Mouse (Mus musculus) intestine, embryonic 14.5 days (tissue): ENCODE results near the gene Ly6g6d. TPM values are rescaled to one million over a fixed set of nuclear protein-coding genes. Genes with fewer than 3 reads are reported as not detected.

Experiments used
- ATAC-seq: fragments of 200-750 bp; cut with Nextera tagmentation; replicated peaks from 2 replicates; pipeline ENCODE4 v1.8.0; 2017; ENCODE audit warnings: low read depth, moderate number of reproducible peaks, moderate TSS enrichment, moderate library complexity; ENCODE audit not compliant: low FRiP score, low TSS enrichment
- DNase-seq: peaks from one replicate; pipeline ENCODE4 v3.0.0-alpha.2; 2018; ENCODE audit warnings: low spot score
- H3K27ac ChIP-seq: fragments of 300-500 bp; sonication (generic); 2 replicates; pipeline ENCODE4 v1.5.1; 2014; ENCODE audit warnings: low read depth, mild to moderate bottlenecking, control low read depth
- H3K27me3 ChIP-seq: fragments of 300-500 bp; sonication (generic); replicated peaks from 2 replicates; pipeline ENCODE4 v1.6.1; 2014; ENCODE audit warnings: low read length, control low read depth; ENCODE audit not compliant: control insufficient read depth, insufficient read depth
- H3K36me3 ChIP-seq: fragments of 300-500 bp; sonication (generic); 2 replicates; pipeline ENCODE4 v1.6.1; 2014; ENCODE audit warnings: low read length, control low read depth; ENCODE audit not compliant: control insufficient read depth, insufficient read depth
- H3K4me1 ChIP-seq: fragments of 300-500 bp; sonication (generic); replicated peaks from 2 replicates; pipeline ENCODE4 v1.6.1; 2014; ENCODE audit warnings: low read length, control low read depth, mixed read lengths; ENCODE audit not compliant: control insufficient read depth, insufficient read depth
- H3K4me2 ChIP-seq: fragments of 300-500 bp; sonication (generic); 2 replicates; pipeline ENCODE4 v1.6.1; 2014; ENCODE audit warnings: low read length
- H3K4me3 ChIP-seq: fragments of 300-500 bp; sonication (generic); 2 replicates; pipeline ENCODE4 v1.5.1; 2014; ENCODE audit warnings: low read depth, low read length, control low read depth, mixed read lengths
- H3K9ac ChIP-seq: fragments of 300-500 bp; sonication (generic); 2 replicates; pipeline ENCODE4 v1.6.1; 2014; ENCODE audit warnings: mild to moderate bottlenecking, low read length
- H3K9me3 ChIP-seq: fragments of 300-500 bp; sonication (generic); 2 replicates; pipeline ENCODE4 v1.6.1; 2016; ENCODE audit warnings: low read length, control low read depth; ENCODE audit not compliant: control insufficient read depth
- WGBS: fragments of 180-500 bp; shearing (Covaris S2); extraction: QIAGEN DNeasy Blood & Tissue Kit; methylation state at CpG from one replicate; pipeline ENCODE4 v1.1.7; 2014; 5-methylcytosine and 5-hydroxymethylcytosine counted together
- polyA plus RNA-seq: library from polyadenylated mRNA; unstranded; fragments of >200 nt; fragmentation: Nextera tagmentation; extraction: Ambion mirVana; gene quantifications from 2 replicates; pipeline ENCODE4 v1.2.1, GENCODE M21; 2014

Gene Ly6g6d
- polyA plus RNA-seq, 1 experiment from 2014 or later, result 5.0 TPM

DNA sequence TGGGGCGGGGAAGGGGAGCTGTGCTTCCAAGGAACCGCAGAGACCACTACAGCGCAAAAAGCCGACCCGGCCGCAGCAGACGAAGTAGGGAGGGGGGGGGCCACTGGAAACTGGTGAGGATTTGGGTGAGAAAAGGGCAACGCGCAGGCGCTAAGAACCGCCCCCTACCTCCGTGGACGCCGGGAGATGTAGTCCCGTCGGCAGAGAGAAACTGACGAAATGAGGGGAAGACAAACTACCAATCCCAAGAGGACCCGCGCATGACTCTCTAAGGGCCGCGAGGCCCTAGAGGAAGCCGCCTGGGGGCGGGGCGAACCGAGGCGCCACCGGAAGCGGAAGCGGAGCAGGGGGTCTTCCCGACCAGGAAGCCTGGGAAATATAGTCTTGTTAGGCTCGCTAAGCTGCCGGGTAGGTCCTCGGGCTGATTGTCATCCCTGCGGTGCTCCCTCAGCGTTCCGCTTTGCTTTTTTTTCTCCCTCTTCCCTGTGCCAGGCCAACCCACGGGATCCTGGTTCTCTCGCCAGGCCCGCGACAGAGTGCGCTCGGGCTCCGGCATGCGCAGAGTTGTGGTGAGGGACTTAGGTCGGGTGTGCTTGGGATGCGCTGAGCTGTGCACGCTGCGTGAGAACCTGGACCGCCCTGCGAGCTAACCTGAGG, 43.4 kb upstream of the Ly6g6d start, which contains the start of gene Gpank1:
TSS of gene Gpank1 (plus strand) at position 313 of the 657 bp plus-strand sequence.
- ATAC-seq (peak; percentile 92), DNase-seq (peak; percentile 94)
- Histone ChIP-seq H3K27me3 (no peaks in the 10 kb centered on the region), H3K9ac (peak within 1 kb of the TSS; percentile 85), H3K36me3 (peaks cover 48% of the 10 kb centered on the region), H3K9me3 (no peaks in the 10 kb centered on the region), H3K4me3 (peak within 1 kb of the TSS; percentile 99), H3K4me2 (peak within 1 kb of the TSS; percentile 93), H3K27ac (peak within 1 kb of the TSS; percentile 88), H3K4me1 (peaks cover 27% of the 10 kb centered on the region)
- under 1% methylated on average over 50 of the region's 50 CpGs for WGBS

- Histone ChIP-seq H3K4me1 (peaks cover 27% of the 10 kb centered on the region), H3K9ac (peak overlapping the region; percentile 85), H3K36me3 (peaks cover 53% of the 10 kb centered on the region), H3K4me2 (peak overlapping the region; percentile 93), H3K27me3 (no peaks in the 10 kb centered on the region), H3K9me3 (no peaks in the 10 kb centered on the region), H3K27ac (peak overlapping the region; percentile 88; the same call in 1 of the 2 replicates), H3K4me3 (peak overlapping the region; percentile 99)
- WGBS, result 0% methylated on average over 33 of the region's 33 CpGs
- DNase-seq, result peak; percentile 64
- ATAC-seq, result no peak; the same call in 1 of the 2 replicates
These were observed 42.9 kb upstream of the Ly6g6d start for GRCm38 (mm10) chr17:35120745-35121142.

- DNase-seq (no peak), ATAC-seq (no peak)
- H3K36me3 ChIP-seq, result peaks cover 54% of the 10 kb centered on the region
- WGBS, result 85% methylated on average over 8 of the region's 8 CpGs
- H3K4me3 ChIP-seq, result no peak within 1 kb of the TSS
- no peaks in the 10 kb centered on the region for H3K9me3 ChIP-seq
- H3K27me3 ChIP-seq, result no peaks in the 10 kb centered on the region
- no peak within 1 kb of the TSS for H3K27ac ChIP-seq
- H3K9ac ChIP-seq, result no peak within 1 kb of the TSS
- H3K4me1 ChIP-seq, result peaks cover 5% of the 10 kb centered on the region
- H3K4me2 ChIP-seq, result no peak within 1 kb of the TSS
These were observed 37.5 kb upstream of the Ly6g6d start, which contains the start of gene Ly6g5b for GRCm38 (mm10) chr17:35115046-35116019. Gene Ly6g5b, minus strand, starts transcription at chr17:35115428.

DNA sequence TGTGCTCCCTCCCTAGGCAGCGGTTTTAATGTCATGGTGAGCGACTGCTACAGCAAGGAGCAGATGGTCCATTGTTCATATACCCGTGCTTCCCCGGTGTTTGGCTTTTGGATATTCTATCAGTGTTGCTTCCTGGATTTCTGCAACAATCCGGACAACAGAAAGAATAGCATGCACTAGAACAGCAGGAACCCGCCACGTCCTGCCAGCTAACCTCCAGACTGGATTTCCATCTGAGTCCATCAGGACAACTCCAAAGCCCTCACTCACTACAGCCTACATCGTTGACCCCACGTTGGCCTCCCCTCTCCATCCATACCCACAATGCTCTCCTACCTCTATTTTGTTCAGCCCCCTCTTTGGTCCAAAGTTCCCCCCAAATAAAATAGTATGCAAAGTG, 33.9 kb upstream of the Ly6g6d start:
- Histone ChIP-seq H3K27me3 (no peaks in the 10 kb centered on the region), H3K9ac (no peak overlapping the region), H3K27ac (no peak overlapping the region), H3K4me1 (no peaks in the 10 kb centered on the region), H3K9me3 (no peaks in the 10 kb centered on the region), H3K4me2 (no peak overlapping the region), H3K4me3 (no peak overlapping the region), H3K36me3 (peaks cover 25% of the 10 kb centered on the region)
- no peak for ATAC-seq
- DNase-seq, result no peak
- 76% methylated on average over 9 of the region's 9 CpGs for whole genome bisulfite sequencing

DNA sequence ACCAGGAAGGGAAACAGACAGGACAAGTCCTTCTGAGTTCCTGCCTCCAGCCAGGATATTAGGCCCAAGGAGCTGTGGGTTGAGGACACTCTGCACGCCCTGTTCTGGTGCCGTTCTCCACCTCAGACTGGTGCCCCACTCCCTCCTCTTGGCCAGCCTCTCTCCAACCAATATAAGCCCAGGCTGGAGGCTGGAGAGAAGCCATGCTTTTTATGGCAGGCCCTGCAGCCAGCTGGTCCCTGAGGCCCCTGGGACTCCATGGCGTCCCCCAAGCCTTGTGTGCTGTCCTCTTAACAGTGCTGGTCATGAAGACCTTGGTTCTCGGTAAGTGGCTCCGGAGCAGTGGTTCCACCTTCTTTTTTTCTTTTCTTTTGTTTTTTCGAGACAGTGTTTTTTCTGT, 30.2 kb upstream of the Ly6g6d start, which contains the start of gene Ly6g5c:
TSS of gene Ly6g5c (plus strand) at position 183 of the 400 bp plus-strand sequence.
- H3K4me3 ChIP-seq, result no peak within 1 kb of the TSS
- 79% methylated on average over 6 of the region's 6 CpGs for WGBS
- peaks cover 4% of the 10 kb centered on the region for H3K36me3 ChIP-seq
- H3K4me2 ChIP-seq, result no peak within 1 kb of the TSS
- peaks cover 1% of the 10 kb centered on the region; the same call in 1 of the 2 replicates for H3K4me1 ChIP-seq
- no peak for DNase-seq
- H3K27ac ChIP-seq, result no peak within 1 kb of the TSS
- H3K27me3 ChIP-seq, result no peaks in the 10 kb centered on the region
- no peak within 1 kb of the TSS for H3K9ac ChIP-seq
- no peak for ATAC-seq
- H3K9me3 ChIP-seq, result no peaks in the 10 kb centered on the region

DNA sequence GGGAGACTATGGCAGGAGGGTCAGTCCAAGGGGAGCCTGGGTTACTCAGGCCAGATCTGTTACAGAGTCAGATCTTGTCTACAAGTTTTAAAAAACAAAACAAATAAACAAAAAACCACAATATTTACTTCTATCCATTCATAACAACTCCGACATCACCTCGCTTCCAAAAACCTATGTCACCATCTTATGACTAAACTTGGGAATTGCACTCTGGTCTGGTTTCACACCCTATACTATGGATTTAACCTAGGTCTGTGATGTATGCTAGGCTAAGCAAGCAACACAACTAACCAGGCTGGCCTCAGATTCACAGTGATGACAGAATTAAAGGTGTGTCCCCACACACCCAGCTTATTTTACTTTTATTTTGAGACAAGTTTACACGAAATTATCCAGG, 28.7 kb upstream of the Ly6g6d start:
- H3K9ac ChIP-seq, result no peak overlapping the region

GRCm38 (mm10) chr17:35105740-35106389, 28.0 kb upstream of the Ly6g6d start:
- 29% methylated on average over 13 of the region's 13 CpGs for WGBS
- peaks cover 26% of the 10 kb centered on the region for H3K36me3 ChIP-seq
- H3K9ac ChIP-seq, result no peak overlapping the region
- no peaks in the 10 kb centered on the region for H3K27me3 ChIP-seq
- peaks cover 5% of the 10 kb centered on the region for H3K4me1 ChIP-seq
- peak overlapping the region; percentile 12; the same call in 1 of the 2 replicates for H3K4me2 ChIP-seq
- DNase-seq (no peak), ATAC-seq (no peak)
- no peaks in the 10 kb centered on the region for H3K9me3 ChIP-seq
- H3K27ac ChIP-seq, result no peak overlapping the region
- no peak overlapping the region for H3K4me3 ChIP-seq

More for the DNA sequence above, 28.7 kb upstream of the Ly6g6d start:
- no peak overlapping the region for H3K4me3 ChIP-seq
- DNase-seq (no peak), ATAC-seq (no peak)
- peaks cover 20% of the 10 kb centered on the region for H3K36me3 ChIP-seq
- H3K27ac ChIP-seq, result no peak overlapping the region
- H3K27me3 ChIP-seq, result no peaks in the 10 kb centered on the region
- H3K4me1 ChIP-seq, result peaks cover 5% of the 10 kb centered on the region
- WGBS, result 63% methylated on average over 3 of the region's 3 CpGs
- H3K9me3 ChIP-seq, result no peaks in the 10 kb centered on the region
- H3K4me2 ChIP-seq, result no peak overlapping the region

DNA sequence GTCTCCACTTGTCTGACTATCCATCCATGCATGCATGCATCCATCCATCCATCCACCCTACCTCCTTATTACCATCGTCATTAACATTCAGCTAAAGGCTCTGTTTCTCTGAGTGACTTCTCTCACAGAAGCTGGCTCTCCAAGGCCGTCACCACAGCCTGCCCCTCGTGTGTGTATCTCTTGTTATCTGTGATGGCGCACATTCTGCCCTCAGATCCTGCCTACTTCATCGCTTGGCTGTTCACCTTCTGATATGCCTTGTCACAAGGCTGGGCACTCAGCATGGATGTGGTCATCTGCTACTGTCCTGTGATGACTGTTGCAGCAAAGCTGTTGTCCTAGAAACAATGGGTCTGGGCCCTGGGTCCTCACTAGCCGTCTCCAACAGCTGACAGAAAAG, 26.9 kb upstream of the Ly6g6d start:
- Histone ChIP-seq H3K36me3 (peaks cover 37% of the 10 kb centered on the region), H3K4me2 (no peak overlapping the region), H3K4me1 (peaks cover 5% of the 10 kb centered on the region), H3K9ac (no peak overlapping the region), H3K4me3 (no peak overlapping the region), H3K27ac (no peak overlapping the region), H3K9me3 (no peaks in the 10 kb centered on the region), H3K27me3 (no peaks in the 10 kb centered on the region)
- WGBS, result 73% methylated on average over 6 of the region's 6 CpGs
- DNase-seq (no peak), ATAC-seq (no peak)
